Mouse (Mus musculus) left cerebral cortex, adult 18-20 months (tissue): Measurements from ENCODE around the gene Ube2a. TPM values are rescaled to one million over a fixed set of nuclear protein-coding genes. Genes with fewer than 3 reads are reported as not detected.
A peak's percentile ranks its signal among the peaks of the same experiment; 100 is the strongest.

ENCODE experiments used
- DNase-seq, 2 experiments: peaks; one replicate each; pipeline ENCODE4 v3.0.0; 2021 to 2022; ENCODE audit warnings: low spot score in 2 of 2, mixed read lengths in 1 of 2
- long read RNA-seq, 2 experiments: library from polyadenylated mRNA; stranded (forward); transcript quantifications; one replicate each; pipeline ENCODE4 v2.0.0; 2021
- total RNA-seq, 2 experiments: library from RNA; stranded (reverse); gene quantifications; 2 replicates each; pipeline ENCODE4 v1.2.3; 2021

The Ube2a gene
- total RNA-seq: 10 to 100 TPM; 44.1 to 50.3 TPM
- long read RNA-seq, experiment 1, transcript Ube2a-201 (6 exons, 1,732 nt): major isoform, 46 of 48 reads
- long read RNA-seq, experiment 1, partial matches to known transcripts: 0 of 48 reads
- long read RNA-seq, experiment 1, other reads (novel, unspliced or antisense): 2 of 48 reads
- long read RNA-seq, experiment 2, transcript Ube2a-201 (6 exons, 1,732 nt): major isoform, 32 of 35 reads
- long read RNA-seq, experiment 2, partial matches to known transcripts: 0 of 35 reads
- long read RNA-seq, experiment 2, other reads (novel, unspliced or antisense): 1 of 35 reads

GRCm38 (mm10) chrX:36873765-36874164, at the start of gene Ube2a, which contains the start of gene C330007P06Rik:
Ube2a (plus strand) TSS chrX:36873900.
C330007P06Rik (minus strand) TSS chrX:36874111.
- no peak for DNase-seq

GRCm38 (mm10) chrX:36823932-36824711, 49.6 kb upstream of the Ube2a start:
- DNase-seq: peak in 1 of 2 experiments; percentile 12

- no peak for DNase-seq
Observed at GRCm38 (mm10) chrX:36825032-36825431, 48.7 kb upstream of the Ube2a start.

- DNase-seq: no peak
Observed at GRCm38 (mm10) chrX:36826873-36827272, 46.8 kb upstream of the Ube2a start.

DNA sequence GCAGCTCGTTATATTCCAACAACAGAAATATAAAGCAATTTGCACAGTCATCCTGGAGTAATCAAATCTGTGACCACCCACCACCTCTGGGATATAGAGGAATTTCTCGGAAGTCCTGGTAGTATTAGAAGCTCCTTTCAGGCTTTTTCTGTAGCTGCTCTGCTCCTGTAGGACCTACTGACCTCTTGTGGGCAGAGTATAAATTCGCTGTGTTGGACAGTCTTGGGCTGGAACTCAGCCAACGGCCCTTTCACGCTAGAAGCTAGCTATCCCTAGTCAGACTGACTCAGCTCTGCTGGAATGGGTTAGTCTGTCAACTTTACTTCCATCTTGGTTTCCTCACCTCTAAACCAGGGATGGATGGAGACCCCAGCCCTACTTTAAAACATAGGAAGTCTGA, 43.4 kb upstream of the Ube2a start:
- no peak for DNase-seq

DNA sequence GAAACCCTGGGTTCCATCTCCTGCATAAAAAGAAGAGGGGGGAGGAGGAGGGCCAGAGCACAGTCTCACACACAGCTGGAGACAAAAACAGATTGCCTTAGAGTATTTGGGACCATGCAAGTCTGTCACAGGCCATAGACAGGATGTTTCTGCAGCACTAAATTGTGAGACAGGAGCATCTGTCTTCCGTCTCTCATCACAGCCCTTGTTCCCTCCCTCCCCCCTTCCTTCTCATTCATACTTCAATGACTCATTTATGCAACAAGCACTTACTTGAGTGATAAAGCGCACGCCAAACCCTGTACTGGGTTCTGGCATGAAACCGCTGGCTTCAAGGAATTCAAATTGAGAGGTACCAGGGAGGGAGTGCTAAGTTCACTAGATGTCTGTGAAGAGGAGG, 42.1 kb upstream of the Ube2a start:
- DNase-seq: peak in 1 of 2 experiments; percentile 8

DNA sequence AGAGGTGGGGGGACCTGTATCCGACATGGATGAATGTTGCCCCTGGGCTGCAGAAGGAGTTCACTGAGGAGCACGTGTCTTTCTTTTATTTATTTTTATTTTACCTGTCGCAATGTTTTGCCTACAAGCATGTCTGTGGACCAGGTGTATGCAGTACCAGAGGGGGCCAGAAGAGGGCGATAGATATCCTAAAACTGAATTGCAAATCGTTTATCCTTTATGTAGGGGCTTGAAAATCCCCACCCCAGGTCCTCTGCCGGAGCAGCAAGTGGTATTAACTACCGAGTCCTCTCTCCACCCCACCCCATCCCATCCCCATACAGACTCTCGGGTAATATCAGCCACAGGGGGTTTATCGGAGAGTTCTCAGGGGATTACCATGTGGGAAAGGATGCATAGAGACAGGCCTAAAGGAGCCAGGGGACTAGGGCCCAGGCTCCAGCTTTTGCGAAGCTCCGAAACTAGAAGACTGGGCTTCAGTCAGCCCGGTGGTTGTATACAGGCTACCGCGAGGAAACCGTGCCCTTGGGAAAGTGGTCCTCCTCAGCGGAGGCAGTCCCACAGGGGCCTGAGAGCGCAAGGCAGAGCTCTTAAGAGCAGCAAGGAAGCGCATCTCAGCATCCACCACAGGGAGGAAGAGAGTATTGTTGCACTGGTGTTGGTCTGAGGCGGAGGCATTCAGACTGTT, 40.2 kb upstream of the Ube2a start:
- peak; percentile 38 to 62 for DNase-seq

DNA sequence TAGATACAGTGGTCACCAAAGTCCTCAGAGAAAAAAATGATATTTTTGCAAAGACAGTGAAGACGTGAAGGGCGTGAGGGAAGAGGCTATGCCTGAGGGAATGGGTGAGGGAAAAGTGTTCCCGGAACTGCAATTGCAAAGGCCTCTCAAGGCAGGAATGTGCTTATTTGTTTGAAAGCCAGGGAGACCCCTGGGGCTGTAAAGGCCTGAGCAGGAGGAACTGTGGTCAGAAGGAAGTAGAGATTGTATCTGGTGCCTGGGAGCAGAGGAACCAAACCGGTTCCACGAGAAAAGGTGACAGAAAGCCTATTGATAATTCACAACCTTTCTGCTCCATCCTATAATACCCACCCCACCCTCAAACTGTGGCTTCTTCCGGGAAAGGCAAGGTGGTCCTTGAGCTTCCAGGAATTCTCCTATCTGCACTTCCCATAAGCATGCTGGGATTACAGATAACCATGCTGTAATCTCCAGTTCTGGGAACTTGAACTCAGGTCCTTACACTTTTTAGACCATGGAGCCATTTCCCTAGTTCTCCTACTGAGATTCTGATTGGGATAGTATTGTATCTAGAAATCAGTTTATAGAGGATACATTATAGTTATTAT, 36.5 kb upstream of the Ube2a start:
- no peak for DNase-seq

DNA sequence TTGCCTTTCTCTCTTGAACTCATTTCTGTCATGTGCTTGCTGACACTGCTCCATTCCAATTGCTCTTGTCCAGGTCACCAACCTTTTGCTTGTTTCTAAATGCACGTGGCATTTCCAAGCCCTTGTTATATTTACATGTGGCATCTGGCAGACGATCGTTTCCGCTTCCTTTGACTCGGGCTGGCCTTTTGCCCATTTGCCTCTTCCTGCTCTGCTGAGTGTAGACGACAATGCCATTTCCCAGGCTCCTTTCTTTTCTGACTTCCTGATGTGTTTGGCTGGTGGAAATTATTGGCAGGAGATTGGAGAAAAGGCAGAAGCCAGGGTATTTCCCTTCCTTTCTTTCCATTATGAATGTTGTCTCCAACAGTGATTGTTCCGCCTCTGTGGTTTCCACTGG, 34.3 kb upstream of the Ube2a start:
- DNase-seq: no peak

GRCm38 (mm10) chrX:36841698-36842097, 32.0 kb upstream of the Ube2a start:
- DNase-seq: no peak

DNA sequence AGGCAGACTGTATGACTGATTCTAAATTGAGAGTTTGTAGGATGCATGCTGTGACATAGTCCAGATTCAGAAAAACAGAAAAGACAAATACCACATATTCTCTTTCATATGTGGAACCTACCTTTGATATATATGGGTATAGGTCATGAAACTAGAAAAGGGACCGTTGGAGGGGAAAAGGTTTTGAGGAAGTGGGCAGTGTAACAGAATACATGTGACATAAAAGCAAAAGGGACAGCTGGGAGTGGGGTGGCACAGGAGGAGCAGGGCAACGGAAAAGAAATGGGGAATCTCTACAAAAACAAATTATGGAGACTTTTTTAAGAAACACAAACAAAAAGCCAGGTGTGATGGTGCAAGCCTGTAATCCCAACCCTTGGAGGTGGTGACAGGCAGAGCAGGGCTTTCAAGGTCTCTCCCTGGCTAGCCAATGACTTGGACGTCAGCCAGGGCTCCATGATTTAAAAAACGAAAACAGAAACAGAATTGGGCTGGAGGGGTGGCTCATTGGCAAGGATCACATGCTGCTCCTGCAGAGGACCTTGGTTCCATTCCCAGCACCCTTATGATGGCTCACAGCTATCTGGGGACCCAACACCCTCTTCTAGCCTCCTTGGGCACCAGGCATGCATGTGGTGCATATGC, 30.2 kb upstream of the Ube2a start:
- no peak for DNase-seq

GRCm38 (mm10) chrX:36847152-36847551, 26.5 kb upstream of the Ube2a start:
- no peak for DNase-seq

DNA sequence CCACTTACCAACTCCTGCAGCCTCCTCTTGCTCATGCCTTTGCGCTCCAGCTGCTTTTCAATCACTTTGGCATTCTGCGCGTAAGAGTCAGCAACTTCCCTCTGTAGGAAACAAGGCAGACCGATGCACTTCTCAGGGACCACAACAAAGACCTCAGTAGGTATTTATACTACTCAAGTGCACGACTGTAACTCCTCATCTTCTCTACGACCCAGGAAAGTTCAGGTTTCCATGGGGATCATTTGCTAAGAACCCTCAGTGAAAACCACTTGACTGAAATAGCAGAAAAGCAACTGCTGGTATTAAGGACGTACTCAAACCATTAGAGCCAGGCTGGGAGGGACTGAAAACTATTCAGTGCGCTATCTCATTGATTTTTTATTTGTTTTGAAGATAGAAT, 21.1 kb upstream of the Ube2a start:
- DNase-seq: no peak

- peak; percentile 80 to 82 for DNase-seq
Observed at GRCm38 (mm10) chrX:36863766-36864608, 9.7 kb upstream of the Ube2a start.

DNA sequence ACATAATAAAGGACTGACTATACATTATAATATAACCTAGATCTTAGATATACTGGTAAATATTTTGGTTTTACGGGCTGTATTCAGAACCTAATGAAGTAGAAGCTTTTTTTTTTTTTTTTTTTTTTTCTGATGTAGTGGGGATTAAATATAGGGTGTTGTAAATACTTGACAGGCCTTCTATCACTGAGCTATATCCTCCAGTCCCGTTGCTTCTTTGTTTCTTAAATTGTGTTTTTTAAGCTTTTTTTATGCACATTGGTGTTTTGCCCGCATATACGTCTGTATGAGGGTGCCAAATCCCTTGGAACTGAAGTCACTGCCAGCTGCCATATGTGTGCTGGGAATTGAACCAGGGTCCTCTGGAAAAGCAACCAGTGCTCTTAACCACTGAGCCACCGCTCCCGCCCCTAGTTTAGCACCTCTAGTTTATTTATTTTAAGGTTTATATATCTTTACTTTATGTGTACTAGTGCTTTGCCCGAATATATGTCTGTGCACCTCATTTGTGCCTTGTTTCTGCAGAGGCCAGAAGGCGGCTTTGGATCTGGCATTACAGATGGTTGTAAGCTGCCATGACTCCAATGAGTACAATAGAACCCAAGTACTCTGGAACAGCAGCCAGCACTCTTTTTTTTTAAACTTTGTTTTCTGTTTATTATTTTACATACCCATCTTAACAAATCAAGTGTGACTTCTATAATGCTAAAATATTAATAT, 8.9 kb upstream of the Ube2a start:
- no peak for DNase-seq

DNA sequence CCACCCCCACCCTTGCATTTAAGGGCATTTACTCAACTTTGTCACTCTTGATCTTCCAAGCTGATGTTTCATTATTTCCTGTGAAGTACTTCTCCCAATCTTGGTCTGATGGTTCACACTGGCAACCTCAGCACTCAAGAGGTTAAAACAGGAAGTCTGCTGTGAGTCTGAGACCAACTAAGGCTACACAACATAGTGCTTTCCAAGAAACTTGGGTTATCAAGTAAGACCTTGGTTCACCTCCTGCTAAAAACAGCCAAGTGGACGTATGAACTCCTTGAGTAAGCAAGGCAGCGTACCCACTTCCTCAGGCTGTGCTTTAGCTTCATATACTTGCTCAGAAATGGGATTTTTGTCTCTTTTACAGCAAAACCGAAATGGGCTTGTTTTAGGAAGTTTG, 3.3 kb upstream of the Ube2a start:
- DNase-seq: no peak

GRCm38 (mm10) chrX:36874178-36874696, 537 bp downstream of the Ube2a start:
- DNase-seq: peak; percentile 84 to 85

- DNase-seq: no peak
Observed at GRCm38 (mm10) chrX:36874704-36875128, 1.0 kb downstream of the Ube2a start.

GRCm38 (mm10) chrX:36884719-36885118, 11.0 kb downstream of the Ube2a start:
- no peak for DNase-seq
